Mouse (Mus musculus) cerebellum, adult 2 months (tissue): ENCODE measurements around the gene Lmx1a. TPM values are rescaled to one million over a fixed set of nuclear protein-coding genes. Genes with fewer than 3 reads are reported as not detected.
A peak's percentile ranks its signal among the peaks of the same experiment; 100 is the strongest.

ENCODE experiments used
- DNase-seq, 2 experiments: peaks; one replicate each; pipeline ENCODE4 v3.0.0; 2021
- H3K27ac ChIP-seq: fragments of 200-500 bp; 2 replicates; pipeline ENCODE4 v1.5.1; 2012; ENCODE audit warnings: low read length, control low read depth, inconsistent platforms; ENCODE audit not compliant: insufficient read depth
- H3K27me3 ChIP-seq: fragments of 200-500 bp; 2 replicates; pipeline ENCODE4 v1.6.1; 2012; ENCODE audit warnings: inconsistent platforms, mild to moderate bottlenecking, low read length, moderate library complexity; ENCODE audit not compliant: control insufficient read depth, insufficient read depth
- H3K4me1 ChIP-seq: fragments of 200-500 bp; 2 replicates; pipeline ENCODE4 v1.6.1; 2011; ENCODE audit warnings: low read length; ENCODE audit not compliant: control insufficient read depth, insufficient read depth
- H3K4me3 ChIP-seq: fragments of 200-500 bp; replicated peaks from 2 replicates; pipeline ENCODE3; 2011; ENCODE audit warnings: mild to moderate bottlenecking, low read depth, low read length, control low read depth; ENCODE audit not compliant: insufficient read depth
- CTCF ChIP-seq: fragments of 200-500 bp; IDR thresholded peaks from 2 replicates; pipeline ENCODE4 v1.5.1; 2011; ENCODE audit warnings: low read depth, mild to moderate bottlenecking, control low read depth, low read length, moderate library complexity, borderline replicate concordance; ENCODE audit not compliant: insufficient read depth
- POLR2A ChIP-seq: fragments of 200-500 bp; IDR thresholded peaks from 2 replicates; pipeline ENCODE4 v1.6.1; 2011; ENCODE audit warnings: low read length, control low read depth, borderline replicate concordance; ENCODE audit not compliant: insufficient read depth
- WGBS: fragments of 180-500 bp; shearing (Covaris S2); methylation state at CpG from one replicate; pipeline ENCODE4 v1.1.7; 2018; 5-methylcytosine and 5-hydroxymethylcytosine counted together
- polyA plus RNA-seq: library from polyadenylated mRNA; depleted of rRNA; stranded (reverse); fragments of >200 nt; gene quantifications from 2 replicates; pipeline ENCODE4 v1.2.3, GENCODE M21; 2012

Gene Lmx1a
- polyA plus RNA-seq, 1 experiment, result 1.1 TPM

DNA sequence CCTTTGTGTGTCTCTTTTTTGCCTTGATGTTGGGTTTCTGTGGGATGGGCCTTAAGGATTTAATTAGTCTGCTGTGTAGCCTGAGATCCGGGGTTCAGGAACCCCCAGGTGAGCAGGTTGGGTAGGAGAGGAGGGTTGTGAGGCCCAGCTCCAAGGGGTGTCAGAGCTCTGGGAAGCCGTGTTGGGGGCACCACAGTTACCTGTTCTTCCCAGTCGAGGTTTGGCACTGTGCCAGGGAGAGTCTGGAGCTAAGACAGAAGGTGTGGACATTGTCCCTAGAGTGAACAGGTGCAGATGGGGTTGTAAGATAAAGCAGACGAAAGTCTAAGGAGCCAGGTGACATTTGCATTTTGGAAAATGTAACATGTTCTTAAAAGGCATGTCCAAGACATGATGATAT is 112.9 kb downstream of the Lmx1a start:
- TF ChIP-seq CTCF (no peak), POLR2A (no peak)
- no peak overlapping the region for H3K27ac ChIP-seq
- no peaks in the 10 kb centered on the region for H3K27me3 ChIP-seq
- 35% methylated on average over 4 of the region's 4 CpGs for WGBS
- no peak overlapping the region for H3K4me3 ChIP-seq
- H3K4me1 ChIP-seq, result no peaks in the 10 kb centered on the region
- peak in 1 of 2 experiments; percentile 13 for DNase-seq

DNA sequence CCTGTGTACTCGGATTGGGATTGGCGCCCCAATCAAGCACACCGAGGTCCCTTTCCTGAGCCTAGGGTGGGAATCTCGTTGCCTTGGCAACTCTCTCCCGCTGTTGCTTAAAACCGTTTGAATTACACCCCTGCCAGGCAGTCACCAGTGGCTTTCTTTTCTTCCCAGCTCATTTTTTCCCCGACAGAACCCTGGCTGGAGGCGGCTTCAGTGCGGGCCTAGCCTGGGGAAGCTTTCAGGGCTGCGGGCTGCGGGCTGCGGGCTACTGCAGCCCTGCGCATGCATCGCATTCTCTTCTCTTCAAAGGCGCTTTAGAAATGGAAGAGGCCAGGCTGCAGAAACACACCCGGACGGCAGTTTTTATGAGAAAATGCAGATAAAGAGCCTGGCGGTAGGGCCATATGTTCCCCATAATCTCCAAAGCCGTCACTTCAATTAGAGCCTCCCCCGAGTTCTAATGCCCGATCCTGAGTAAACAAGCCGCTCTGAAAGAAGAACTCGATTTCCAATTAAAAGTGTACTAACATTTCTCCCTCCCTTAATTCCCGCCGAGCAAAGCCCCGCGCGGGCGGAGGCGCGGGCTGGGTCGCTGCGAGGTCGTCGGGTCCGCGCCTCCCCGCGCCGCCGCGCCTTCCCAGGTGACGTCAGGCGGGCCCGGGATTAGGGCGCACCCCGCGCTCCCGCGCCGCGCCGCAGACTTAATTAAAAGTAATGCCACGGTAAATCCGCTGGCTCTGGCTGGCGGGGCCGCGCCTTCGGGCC is 113.7 kb downstream of the Lmx1a start:
- no peak for TF ChIP-seq CTCF
- TF ChIP-seq POLR2A, result no peak
- Histone ChIP-seq H3K27me3 (no peaks in the 10 kb centered on the region), H3K27ac (no peak overlapping the region), H3K4me3 (peak overlapping the region; percentile 54), H3K4me1 (no peaks in the 10 kb centered on the region)
- WGBS, result 3% methylated on average over 59 of the region's 59 CpGs
- peak in 1 of 2 experiments; percentile 11 for DNase-seq

DNA sequence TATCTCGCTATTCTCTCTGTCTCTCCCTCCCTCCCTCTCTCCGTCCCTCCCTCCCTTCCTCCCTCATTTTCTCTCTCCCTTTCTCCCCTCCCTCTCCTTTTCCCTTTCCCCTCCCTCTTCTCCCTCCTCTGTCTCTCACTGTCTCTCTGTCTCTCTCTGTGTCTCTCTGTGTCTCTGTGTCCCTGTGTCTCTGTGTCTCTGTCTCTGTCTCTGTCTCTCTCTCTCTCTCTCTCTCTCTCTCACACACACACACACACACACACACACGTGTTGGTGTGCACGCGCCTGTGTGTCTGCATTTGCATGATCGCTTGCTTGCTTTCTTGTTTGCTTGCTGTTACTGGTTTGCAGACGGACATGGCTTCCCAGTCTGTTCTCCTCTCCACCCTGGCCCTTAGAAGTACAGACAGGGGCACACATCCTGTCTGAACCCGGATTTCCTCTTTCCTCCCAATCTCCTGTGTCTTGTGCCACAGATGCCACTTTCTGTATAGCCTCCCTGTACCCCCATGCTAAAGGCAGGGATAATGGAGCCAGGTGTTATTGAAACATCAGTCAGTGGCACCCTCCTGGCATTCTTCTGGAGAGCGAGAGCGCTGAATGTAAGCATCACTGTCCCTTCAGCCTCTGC is 114.4 kb downstream of the Lmx1a start:
- no peak for TF ChIP-seq CTCF
- no peak for DNase-seq
- peak overlapping the region; percentile 54 for H3K4me3 ChIP-seq
- no peaks in the 10 kb centered on the region for H3K4me1 ChIP-seq
- no peak overlapping the region for H3K27ac ChIP-seq
- WGBS, result 34% methylated on average over 10 of the region's 10 CpGs
- no peaks in the 10 kb centered on the region for H3K27me3 ChIP-seq

DNA sequence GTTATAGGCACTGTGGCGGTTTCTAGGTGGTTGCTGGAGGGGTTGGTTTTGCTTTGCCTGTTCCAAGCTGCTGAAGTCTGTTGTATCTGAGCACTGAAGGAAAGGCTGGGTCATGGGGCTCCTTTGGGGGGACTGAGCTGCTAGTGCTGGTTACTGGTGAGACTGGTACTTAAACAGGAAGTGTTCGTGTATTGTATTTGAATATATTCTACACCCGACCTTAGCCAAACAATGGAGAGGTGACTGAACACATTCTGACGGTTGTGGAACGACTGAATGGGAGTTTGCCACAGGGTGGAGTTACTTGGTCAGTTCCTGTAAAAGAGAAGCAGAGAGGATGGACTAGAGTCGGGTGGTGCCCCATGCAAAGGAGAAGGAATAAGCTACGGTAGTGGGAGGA is 115.8 kb downstream of the Lmx1a start:
- 71% methylated on average over 7 of the region's 7 CpGs for WGBS

DNA sequence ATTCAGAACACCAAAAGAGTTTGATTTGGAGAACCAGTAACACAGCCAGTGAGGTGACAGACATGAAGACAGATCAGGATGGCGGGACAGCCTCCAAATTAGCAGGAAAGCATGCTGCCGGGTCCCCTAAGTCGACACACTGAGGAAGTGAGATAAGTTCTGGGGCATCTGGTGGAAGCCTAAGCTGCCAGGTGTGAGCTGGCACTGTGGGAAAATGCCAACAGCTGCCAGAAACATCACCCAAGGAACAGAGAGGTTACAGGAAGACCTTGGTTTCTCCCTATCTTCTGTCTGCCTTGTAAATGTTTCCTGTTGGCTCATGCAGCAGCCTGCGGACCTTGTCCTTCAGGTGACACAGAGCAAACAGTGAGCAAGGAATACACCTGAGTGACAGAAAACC is 122.1 kb downstream of the Lmx1a start:
- no peaks in the 10 kb centered on the region for H3K4me1 ChIP-seq
- no peak overlapping the region for H3K27ac ChIP-seq

More for the DNA sequence above, 115.8 kb downstream of the Lmx1a start:
- Histone ChIP-seq H3K4me1 (no peaks in the 10 kb centered on the region), H3K4me3 (no peak overlapping the region), H3K27me3 (no peaks in the 10 kb centered on the region), H3K27ac (no peak overlapping the region)
- TF ChIP-seq POLR2A (no peak), CTCF (no peak)
- DNase-seq, result no peak

DNA sequence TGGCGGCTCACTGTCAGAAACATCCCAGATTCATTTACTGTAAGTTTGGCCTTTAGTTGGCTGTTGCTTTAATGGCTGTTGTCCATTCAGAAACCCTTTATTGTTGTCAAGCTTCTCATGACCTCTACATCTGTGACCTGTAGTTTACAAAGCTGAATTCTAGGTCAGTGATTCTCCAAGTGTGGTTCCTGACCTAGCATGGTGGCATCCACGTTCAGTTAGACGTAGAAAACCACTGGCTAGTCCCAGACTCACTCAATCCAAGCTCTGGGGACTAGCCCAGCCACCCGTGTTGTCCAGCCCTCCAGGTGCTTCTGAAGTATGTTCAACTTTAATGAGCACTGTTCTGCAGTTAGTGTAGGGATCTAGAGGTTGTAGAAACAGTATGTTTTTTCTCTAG is 126.1 kb downstream of the Lmx1a start:
- WGBS, result 84% methylated on average over 4 of the region's 4 CpGs
- no peaks in the 10 kb centered on the region for H3K4me1 ChIP-seq
- H3K27ac ChIP-seq, result no peak overlapping the region
- H3K27me3 ChIP-seq, result no peaks in the 10 kb centered on the region; the same call in 1 of the 2 replicates
- TF ChIP-seq POLR2A (no peak), CTCF (no peak)
- no peak overlapping the region for H3K4me3 ChIP-seq
- no peak for DNase-seq

More for the DNA sequence above, 122.1 kb downstream of the Lmx1a start:
- WGBS, result 73% methylated on average over 4 of the region's 4 CpGs
- DNase-seq, result no peak
- no peaks in the 10 kb centered on the region for H3K27me3 ChIP-seq
- TF ChIP-seq CTCF, result no peak
- no peak for TF ChIP-seq POLR2A
- H3K4me3 ChIP-seq, result no peak overlapping the region

DNA sequence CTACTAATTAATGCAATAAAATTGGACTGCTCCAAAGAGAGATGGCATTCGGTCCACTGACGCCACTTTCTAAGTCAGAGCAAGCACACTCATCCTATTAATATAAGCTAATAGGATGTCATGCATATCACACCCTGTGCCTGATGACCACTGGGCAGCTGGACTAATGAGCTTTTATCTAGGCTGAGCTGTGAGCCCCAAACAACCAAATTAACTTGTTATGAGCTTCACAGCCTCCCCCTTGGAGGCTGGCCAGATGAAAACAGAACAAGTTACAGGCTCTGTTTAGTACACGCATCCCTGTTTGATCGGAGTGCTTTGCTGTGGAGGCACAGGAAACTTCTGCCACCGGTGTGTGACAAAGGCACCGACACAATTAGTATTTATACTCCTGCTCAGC is 128.0 kb downstream of the Lmx1a start:
- Histone ChIP-seq H3K27me3 (no peaks in the 10 kb centered on the region; the same call in 1 of the 2 replicates), H3K4me1 (no peaks in the 10 kb centered on the region), H3K4me3 (no peak overlapping the region), H3K27ac (no peak overlapping the region)
- no peak for TF ChIP-seq POLR2A
- TF ChIP-seq CTCF, result no peak
- DNase-seq, result no peak
- 31% methylated on average over 6 of the region's 6 CpGs for WGBS

DNA sequence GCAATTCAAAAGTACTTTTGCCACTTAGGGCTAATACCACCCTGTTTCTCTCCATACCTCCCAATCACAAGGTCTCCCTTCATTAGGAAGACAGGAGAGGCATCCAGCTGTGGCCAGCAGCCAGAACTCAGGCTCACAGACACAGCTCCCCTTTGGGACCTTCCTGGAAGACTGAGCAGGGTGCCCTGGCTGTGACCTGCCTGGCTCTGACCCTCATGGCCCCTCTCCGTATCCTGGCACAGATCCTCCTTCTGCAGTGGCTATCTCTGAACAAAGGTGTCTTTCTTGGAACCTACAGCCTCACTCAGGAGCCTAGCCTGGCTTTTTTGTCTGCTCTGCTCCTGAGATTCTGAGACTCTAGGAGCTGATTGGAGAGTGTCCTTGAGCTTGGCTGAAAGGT is 128.6 kb downstream of the Lmx1a start:
- WGBS, result 14% methylated on average over 1 of the region's 1 CpGs
- H3K4me3 ChIP-seq, result no peak overlapping the region
- H3K4me1 ChIP-seq, result no peaks in the 10 kb centered on the region
- H3K27me3 ChIP-seq, result no peaks in the 10 kb centered on the region; the same call in 1 of the 2 replicates
- H3K27ac ChIP-seq, result no peak overlapping the region
- DNase-seq, result no peak
- TF ChIP-seq CTCF (no peak), POLR2A (no peak)
